Mouse (Mus musculus): ENCODE data around the gene Ndufa6. TPM values are rescaled to one million over a fixed set of nuclear protein-coding genes. Genes with fewer than 3 reads are reported as not detected.
"Not testable (repeated sequence)": the region's sequence is repeated elsewhere in the genome, so short reads cannot be mapped to it uniquely, and the experiment has no call there.

Ndufa6 gene
- total RNA-seq, 2 experiments from 2014 or later, result 481 to 494 TPM

- no peak for DNase-seq (ENCODE audit: low spot score)
These were observed 14.7 kb upstream of the Ndufa6 start for GRCm38 (mm10) chr15:82368851-82369250.

- DNase-seq (ENCODE audit: low spot score), result no peak
These were observed 14.0 kb upstream of the Ndufa6 start for GRCm38 (mm10) chr15:82368146-82368545.

GRCm38 (mm10) chr15:82364561-82364960 is 10.4 kb upstream of the Ndufa6 start:
- DNase-seq (ENCODE audit: low spot score), result not testable (repeated sequence)

GRCm38 (mm10) chr15:82363801-82364200 is 9.7 kb upstream of the Ndufa6 start:
- not testable (repeated sequence) for DNase-seq (ENCODE audit: low spot score)

- DNase-seq (ENCODE audit: low spot score), result no peak
These were observed 8.1 kb upstream of the Ndufa6 start for GRCm38 (mm10) chr15:82362234-82362633.

- peak; percentile 72 for DNase-seq (ENCODE audit: low spot score)
These were observed 7.4 kb upstream of the Ndufa6 start for GRCm38 (mm10) chr15:82361459-82362018.

GRCm38 (mm10) chr15:82358431-82359260 is 4.5 kb upstream of the Ndufa6 start:
- DNase-seq (ENCODE audit: low spot score), result no peak

GRCm38 (mm10) chr15:82353745-82354113 is 393 bp downstream of the Ndufa6 start:
- DNase-seq (ENCODE audit: low spot score), result no peak

- DNase-seq (ENCODE audit: low spot score), result no peak
These were observed 911 bp downstream of the Ndufa6 start for GRCm38 (mm10) chr15:82353078-82353744.

- DNase-seq (ENCODE audit: low spot score), result no peak
These were observed 2.6 kb downstream of the Ndufa6 start for GRCm38 (mm10) chr15:82351480-82351879.

GRCm38 (mm10) chr15:82350349-82350748 is 3.8 kb downstream of the Ndufa6 start:
- DNase-seq (ENCODE audit: low spot score), result no peak

GRCm38 (mm10) chr15:82348999-82349341 is 5.2 kb downstream of the Ndufa6 start:
- no peak for DNase-seq (ENCODE audit: low spot score)

GRCm38 (mm10) chr15:82348258-82348998 is 5.7 kb downstream of the Ndufa6 start:
- no peak for DNase-seq (ENCODE audit: low spot score)

GRCm38 (mm10) chr15:82347852-82348251 is 6.3 kb downstream of the Ndufa6 start:
- DNase-seq (ENCODE audit: low spot score), result no peak

- no peak for DNase-seq (ENCODE audit: low spot score)
These were observed 6.8 kb downstream of the Ndufa6 start for GRCm38 (mm10) chr15:82347303-82347676.

GRCm38 (mm10) chr15:82346580-82347302 is 7.4 kb downstream of the Ndufa6 start:
- DNase-seq (ENCODE audit: low spot score), result no peak

GRCm38 (mm10) chr15:82345820-82346470 is 8.2 kb downstream of the Ndufa6 start:
- DNase-seq (ENCODE audit: low spot score), result peak; percentile 99

- DNase-seq (ENCODE audit: low spot score), result no peak
These were observed 9.2 kb downstream of the Ndufa6 start for GRCm38 (mm10) chr15:82344971-82345370.

GRCm38 (mm10) chr15:82343368-82344287 is 10.5 kb downstream of the Ndufa6 start:
- DNase-seq (ENCODE audit: low spot score), result no peak

GRCm38 (mm10) chr15:82342543-82342935 is 11.6 kb downstream of the Ndufa6 start:
- DNase-seq (ENCODE audit: low spot score), result no peak

Data from gastrocnemius, adult 18-20 months (tissue).